Mouse (Mus musculus) liver, postnatal 0 days (tissue): Measurements from ENCODE around the gene Slc12a3. TPM values are rescaled to one million over a fixed set of nuclear protein-coding genes. Genes with fewer than 3 reads are reported as not detected.

ENCODE experiments used
- ATAC-seq: fragments of 200-750 bp; cut with Nextera tagmentation; 2 replicates; pipeline ENCODE4 v1.8.0; 2017; ENCODE audit warnings: mild to moderate bottlenecking, moderate library complexity
- DNase-seq: peaks from one replicate; pipeline ENCODE4 v3.0.0-alpha.2; 2016
- H3K27ac ChIP-seq: fragments of 300-500 bp; sonication (generic); 2 replicates; pipeline ENCODE4 v1.5.1; 2014; ENCODE audit warnings: antibody characterized with exemption, moderate library complexity, mild to moderate bottlenecking, low read depth
- H3K27me3 ChIP-seq: fragments of 300-500 bp; sonication (generic); 2 replicates; pipeline ENCODE4 v1.6.1; 2014; ENCODE audit warnings: low read length, control low read depth, mixed read lengths; ENCODE audit not compliant: insufficient read depth
- H3K36me3 ChIP-seq: fragments of 300-500 bp; sonication (generic); replicated peaks from 2 replicates; pipeline ENCODE4 v1.6.1; 2014; ENCODE audit warnings: mild to moderate bottlenecking, control low read depth, low read length, moderate library complexity, mixed read lengths; ENCODE audit not compliant: insufficient read depth
- H3K4me1 ChIP-seq: fragments of 300-500 bp; sonication (generic); 2 replicates; pipeline ENCODE4 v1.6.1; 2014; ENCODE audit warnings: antibody characterized with exemption, mild to moderate bottlenecking, control low read depth; ENCODE audit not compliant: insufficient read depth
- H3K4me2 ChIP-seq: fragments of 300-500 bp; sonication (generic); 2 replicates; pipeline ENCODE4 v1.6.1; 2014; ENCODE audit warnings: low read depth, mild to moderate bottlenecking, low read length, moderate library complexity, mixed read lengths
- H3K4me3 ChIP-seq: fragments of 300-500 bp; sonication (generic); 2 replicates; pipeline ENCODE4 v1.5.1; 2014; ENCODE audit warnings: low read depth, low read length
- H3K9ac ChIP-seq: fragments of 300-500 bp; sonication (generic); replicated peaks from 2 replicates; pipeline ENCODE4 v1.6.1; 2014; ENCODE audit warnings: mild to moderate bottlenecking, moderate library complexity
- H3K9me3 ChIP-seq: fragments of 300-500 bp; sonication (generic); 2 replicates; pipeline ENCODE4 v1.6.1; 2016; ENCODE audit warnings: mild to moderate bottlenecking, control low read depth, low read length, mixed read lengths
- CTCF ChIP-seq: sonication (generic); IDR thresholded peaks from 2 replicates; pipeline ENCODE4 v1.5.1; 2016; ENCODE audit warnings: antibody characterized with exemption, low read depth
- EP300 ChIP-seq: IDR thresholded peaks from 2 replicates; pipeline ENCODE4 v1.6.1; 2016; ENCODE audit warnings: antibody characterized with exemption, low read depth, mild to moderate bottlenecking
- WGBS: fragments of 180-500 bp; shearing (Covaris S2); extraction: QIAGEN DNeasy Blood & Tissue Kit; methylation state at CpG from one replicate; pipeline ENCODE4 v1.1.7; 2014; ENCODE audit not compliant: insufficient replicate concordance; 5-methylcytosine and 5-hydroxymethylcytosine counted together
- polyA plus RNA-seq: library from polyadenylated mRNA; unstranded; fragments of >200 nt; fragmentation: Nextera tagmentation; extraction: Ambion mirVana; gene quantifications from 2 replicates; pipeline ENCODE4 v1.2.1, GENCODE M21; 2015

Slc12a3 gene
- polyA plus RNA-seq, 1 experiment from 2014 or later = 1.4 TPM

DNA sequence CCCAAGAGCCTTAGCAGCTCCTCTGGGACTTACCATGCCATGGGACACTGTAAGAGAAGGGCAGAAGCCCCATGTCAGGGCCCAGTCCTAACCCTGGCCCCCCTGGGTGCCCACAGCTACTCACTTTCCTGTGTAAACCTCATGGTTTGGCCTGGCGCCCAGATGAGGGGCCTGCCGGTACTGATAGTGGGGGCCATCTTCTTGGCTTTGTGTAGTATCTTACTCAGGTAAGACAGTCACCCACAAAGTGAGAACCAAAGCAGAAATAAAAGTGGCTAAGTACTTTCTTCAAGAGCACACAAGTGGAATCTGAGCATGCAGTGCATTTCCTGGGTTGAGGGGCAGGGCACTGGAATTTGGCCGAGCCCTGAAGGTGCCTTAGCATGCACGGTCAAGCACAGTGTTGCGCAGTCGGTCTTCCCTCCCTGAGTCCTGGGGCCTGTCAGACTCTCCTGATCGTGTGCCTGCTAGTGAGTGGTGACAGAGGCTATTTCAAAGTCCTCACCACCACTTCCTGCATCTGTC lies 21.9 kb upstream of the Slc12a3 start:
- Histone ChIP-seq H3K36me3 (peaks cover 43% of the 10 kb centered on the region), H3K27ac (peak overlapping the region; percentile 31; the same call in 1 of the 2 replicates), H3K4me2 (0 out of 2 replicates have a peak overlapping the region, but pooled peaks have one; percentile 15), H3K27me3 (no peaks in the 10 kb centered on the region), H3K9ac (no peak overlapping the region), H3K4me1 (peaks cover 2% of the 10 kb centered on the region), H3K9me3 (no peaks in the 10 kb centered on the region), H3K4me3 (no peak overlapping the region)
- WGBS = 48% methylated on average over 7 of the region's 7 CpGs
- TF ChIP-seq CTCF = no peak
- peak; percentile 68; the same call in 1 of the 2 replicates for TF ChIP-seq EP300
- peak; percentile 84 for ATAC-seq
- peak; percentile 65 for DNase-seq

DNA sequence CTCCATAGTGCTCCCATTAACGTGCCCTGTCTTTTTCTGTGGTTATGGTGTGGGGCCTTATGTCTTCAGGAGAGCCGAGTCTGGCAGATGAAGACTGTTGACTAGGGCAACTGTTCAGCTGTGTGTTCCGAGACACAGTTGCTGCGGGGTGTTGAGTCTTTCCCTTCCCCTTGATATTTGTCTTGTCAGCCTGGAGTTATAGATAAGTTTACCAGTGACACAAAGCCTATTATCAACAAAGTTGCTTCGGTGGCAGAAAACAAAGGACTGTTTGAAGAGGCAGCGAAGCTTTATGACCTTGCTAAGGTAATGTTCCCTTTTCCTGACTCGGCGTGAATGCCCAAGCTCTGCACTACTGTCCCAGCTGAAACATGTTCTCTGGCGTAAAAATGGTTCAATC lies 21.3 kb upstream of the Slc12a3 start:
- Histone ChIP-seq H3K4me2 (no peak overlapping the region), H3K9ac (no peak overlapping the region), H3K27ac (peak overlapping the region; percentile 31; the same call in 1 of the 2 replicates), H3K4me1 (peaks cover 2% of the 10 kb centered on the region), H3K4me3 (no peak overlapping the region), H3K9me3 (no peaks in the 10 kb centered on the region), H3K27me3 (no peaks in the 10 kb centered on the region), H3K36me3 (peaks cover 39% of the 10 kb centered on the region)
- no peak for TF ChIP-seq CTCF
- peak; percentile 55; the same call in 1 of the 2 replicates for TF ChIP-seq EP300
- 41% methylated on average over 9 of the region's 9 CpGs for WGBS
- DNase-seq (no peak), ATAC-seq (peak; percentile 69)

- no peaks in the 10 kb centered on the region for H3K9me3 ChIP-seq
- no peaks in the 10 kb centered on the region for H3K4me1 ChIP-seq
- WGBS = 77% methylated on average over 2 of the region's 2 CpGs
- no peak overlapping the region for H3K4me3 ChIP-seq
- ATAC-seq = no peak
- no peak for DNase-seq
- H3K4me2 ChIP-seq = no peak overlapping the region
- H3K27ac ChIP-seq = no peak overlapping the region
- H3K27me3 ChIP-seq = no peaks in the 10 kb centered on the region
- no peak overlapping the region for H3K9ac ChIP-seq
- TF ChIP-seq CTCF = no peak
- no peak for TF ChIP-seq EP300
- H3K36me3 ChIP-seq = peaks cover 13% of the 10 kb centered on the region
These were observed 14.9 kb upstream of the Slc12a3 start for GRCm38 (mm10) chr8:94314069-94314468.

DNA sequence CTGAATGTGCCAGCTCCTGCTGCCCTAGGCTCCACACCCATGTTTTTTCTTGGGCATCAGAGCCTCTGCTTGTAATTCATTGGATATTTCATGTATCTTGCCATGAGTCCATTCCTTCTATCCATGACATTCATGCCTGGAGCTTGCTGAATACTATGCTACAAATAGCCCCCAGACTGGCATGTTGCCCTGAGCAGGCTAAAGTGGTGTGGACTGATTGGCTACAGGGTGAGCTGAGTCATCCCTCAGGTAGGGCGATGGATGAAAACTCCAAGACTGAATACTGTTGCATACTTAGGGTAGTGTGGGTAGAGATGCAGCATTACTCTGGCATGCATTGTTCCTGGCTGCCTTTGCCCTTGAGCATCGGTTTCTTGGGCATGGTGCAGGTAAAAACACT lies 11.8 kb upstream of the Slc12a3 start:
- no peak for TF ChIP-seq CTCF
- TF ChIP-seq EP300 = no peak
- DNase-seq (no peak), ATAC-seq (no peak)
- Histone ChIP-seq H3K4me1 (no peaks in the 10 kb centered on the region), H3K4me2 (no peak overlapping the region), H3K27ac (no peak overlapping the region), H3K9ac (no peak overlapping the region), H3K27me3 (no peaks in the 10 kb centered on the region), H3K9me3 (no peaks in the 10 kb centered on the region), H3K4me3 (no peak overlapping the region), H3K36me3 (0 out of 2 replicates have a peak, but pooled peaks cover 2% of the 10 kb centered on the region)
- 83% methylated on average over 2 of the region's 2 CpGs for WGBS

- H3K9ac ChIP-seq = no peak overlapping the region
- no peak for DNase-seq
- H3K4me2 ChIP-seq = no peak overlapping the region
- H3K27ac ChIP-seq = no peak overlapping the region
- H3K36me3 ChIP-seq = 0 out of 2 replicates have a peak, but pooled peaks cover 2% of the 10 kb centered on the region
- 98% methylated on average over 2 of the region's 2 CpGs for WGBS
- H3K9me3 ChIP-seq = no peaks in the 10 kb centered on the region
- TF ChIP-seq CTCF (no peak), EP300 (no peak)
- no peak overlapping the region for H3K4me3 ChIP-seq
- H3K4me1 ChIP-seq = no peaks in the 10 kb centered on the region
- H3K27me3 ChIP-seq = no peaks in the 10 kb centered on the region
- ATAC-seq = no peak
These were observed 11.3 kb upstream of the Slc12a3 start for GRCm38 (mm10) chr8:94317691-94318090.

DNA sequence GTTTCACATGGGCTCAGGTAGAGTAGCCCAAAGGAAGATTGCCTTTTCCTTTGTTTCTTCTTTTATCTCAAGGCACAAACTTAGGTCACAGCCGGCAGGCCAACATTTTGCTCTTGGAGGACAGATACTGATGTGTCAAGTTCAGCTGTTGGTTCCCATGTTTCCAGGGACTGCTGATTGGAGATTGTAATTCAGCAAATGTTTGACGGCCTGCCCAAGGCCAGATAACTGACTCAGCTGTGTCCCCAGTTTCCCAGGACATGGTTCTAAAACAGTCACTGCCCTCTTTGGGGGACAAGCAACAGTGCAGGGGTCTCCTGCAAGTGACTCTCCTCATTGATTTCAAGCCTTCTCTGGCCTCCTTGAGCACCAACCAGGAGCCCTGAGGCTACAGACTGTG lies 9.0 kb upstream of the Slc12a3 start:
- Histone ChIP-seq H3K9ac (no peak overlapping the region), H3K9me3 (no peaks in the 10 kb centered on the region), H3K27me3 (no peaks in the 10 kb centered on the region), H3K27ac (no peak overlapping the region), H3K4me3 (no peak overlapping the region), H3K36me3 (no peaks in the 10 kb centered on the region), H3K4me2 (no peak overlapping the region), H3K4me1 (peaks cover 4% of the 10 kb centered on the region; the same call in 1 of the 2 replicates)
- TF ChIP-seq CTCF (no peak), EP300 (no peak)
- DNase-seq (no peak), ATAC-seq (no peak)
- 63% methylated on average over 2 of the region's 2 CpGs for WGBS

- Histone ChIP-seq H3K9me3 (no peaks in the 10 kb centered on the region), H3K4me3 (no peak overlapping the region), H3K4me1 (peaks cover 4% of the 10 kb centered on the region; the same call in 1 of the 2 replicates), H3K27ac (no peak overlapping the region), H3K27me3 (no peaks in the 10 kb centered on the region), H3K36me3 (no peaks in the 10 kb centered on the region), H3K9ac (no peak overlapping the region), H3K4me2 (no peak overlapping the region)
- TF ChIP-seq CTCF = no peak
- no peak for TF ChIP-seq EP300
- WGBS = 85% methylated on average over 4 of the region's 4 CpGs
- DNase-seq = no peak
- ATAC-seq = no peak
These were observed 6.9 kb upstream of the Slc12a3 start for GRCm38 (mm10) chr8:94322083-94322482.
